Mouse (Mus musculus): ENCODE results near the gene Otud7b.

DNA sequence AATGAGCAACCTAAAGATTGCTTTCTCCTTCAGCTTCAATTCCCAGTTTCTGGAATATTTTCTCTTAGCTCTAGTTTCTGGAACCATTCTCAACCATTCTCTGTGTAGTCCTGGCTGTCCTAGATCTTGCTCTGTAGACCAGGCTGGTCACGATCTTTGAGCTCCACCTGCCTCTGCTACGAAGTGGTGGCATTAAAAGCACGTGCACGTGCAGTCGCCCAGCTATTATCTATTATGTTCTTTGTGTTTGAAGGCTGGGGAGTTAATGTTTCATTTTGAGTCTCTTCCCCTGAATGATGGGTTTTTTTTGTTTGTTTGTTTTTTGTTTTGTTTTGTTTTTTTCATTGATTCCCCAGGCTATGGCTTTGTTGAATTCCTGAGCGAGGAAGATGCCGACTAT is 68.9 kb downstream of the Otud7b start:
- no peak for TF ChIP-seq CTCF (IDR thresholded peaks at IDR 0.05; ENCODE audit: low read depth, low read length)
- TF ChIP-seq POLR2A (IDR thresholded peaks at IDR 0.05; ENCODE audit: insufficient read depth, low read length): no peak
